Mouse (Mus musculus): ENCODE measurements around the gene Cdk5rap3. TPM values are rescaled to one million over a fixed set of nuclear protein-coding genes. Genes with fewer than 3 reads are reported as not detected.

The Cdk5rap3 gene
- polyA plus RNA-seq, 2 experiments from 2014 or later = 82.3 to 119 TPM

DNA sequence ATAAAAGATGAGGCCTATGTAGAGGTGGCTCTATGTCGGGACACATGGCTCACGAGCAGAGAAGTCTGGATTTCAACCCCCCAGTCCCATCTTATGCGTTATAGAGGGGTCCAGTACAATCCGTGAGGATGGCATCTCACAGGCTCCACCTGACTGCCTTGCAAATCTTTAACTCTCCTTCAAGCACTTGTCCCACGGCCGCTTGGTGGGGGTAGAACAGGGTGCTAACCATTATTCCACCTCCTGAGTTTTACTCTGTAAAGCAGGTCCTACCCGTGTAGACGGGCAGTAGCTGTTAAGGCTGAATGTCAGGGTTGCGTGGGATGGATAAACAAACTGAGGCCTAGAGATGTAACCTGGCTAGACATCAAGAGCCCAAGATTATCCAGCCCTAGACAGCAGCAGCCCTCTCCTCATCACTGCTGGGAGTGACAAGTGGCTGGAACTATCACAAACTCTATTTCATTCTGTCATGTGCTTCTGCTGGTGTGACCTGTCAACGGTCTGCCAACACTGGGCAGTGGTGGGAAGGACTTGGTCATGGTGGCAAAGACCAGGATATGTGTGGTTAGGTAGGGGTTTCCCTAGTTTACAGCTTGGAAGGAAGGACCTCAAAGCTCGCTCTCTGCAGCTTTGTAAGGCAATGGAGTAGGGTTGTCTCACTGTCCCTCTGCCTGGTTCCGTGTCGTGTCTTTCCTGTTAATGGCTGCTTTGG lies 17.4 kb upstream of the Cdk5rap3 start:
- ATAC-seq = no peak

DNA sequence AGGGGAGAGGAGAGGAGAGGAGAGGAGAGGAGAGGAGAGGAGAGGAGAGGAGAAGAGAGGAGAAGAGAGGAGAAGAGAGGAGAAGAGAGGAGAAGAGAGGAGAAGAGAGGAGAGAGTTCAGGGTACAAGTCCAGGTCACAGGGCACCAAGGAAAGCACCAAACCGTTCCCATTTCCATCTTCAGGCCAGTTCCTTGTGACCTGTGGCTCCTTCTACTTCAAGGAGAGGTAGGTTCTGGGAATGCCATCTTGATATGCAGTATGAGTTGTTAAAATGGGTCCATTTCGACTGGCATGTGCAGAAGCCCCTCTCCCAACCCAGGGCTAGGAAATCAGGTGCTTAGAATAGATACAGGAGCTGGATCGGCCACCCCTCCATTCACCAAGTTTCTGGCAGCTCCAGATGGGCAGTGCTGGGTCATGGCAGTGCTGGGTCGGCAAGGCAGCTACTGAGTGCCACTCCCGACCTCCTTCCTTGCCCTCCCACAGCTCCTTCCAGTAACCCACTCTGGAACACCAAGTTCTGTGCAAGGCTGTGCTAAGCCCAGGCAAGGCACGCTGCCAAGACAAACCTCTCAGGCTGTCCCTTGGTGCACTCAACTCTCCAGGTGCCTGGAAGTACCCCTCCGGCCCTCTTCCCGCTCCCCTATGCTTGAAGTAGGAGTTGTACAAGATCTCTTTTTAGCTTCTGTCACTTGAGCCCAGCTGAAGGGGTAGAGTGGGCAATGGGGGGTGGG lies 15.2 kb upstream of the Cdk5rap3 start:
- no peak for ATAC-seq

DNA sequence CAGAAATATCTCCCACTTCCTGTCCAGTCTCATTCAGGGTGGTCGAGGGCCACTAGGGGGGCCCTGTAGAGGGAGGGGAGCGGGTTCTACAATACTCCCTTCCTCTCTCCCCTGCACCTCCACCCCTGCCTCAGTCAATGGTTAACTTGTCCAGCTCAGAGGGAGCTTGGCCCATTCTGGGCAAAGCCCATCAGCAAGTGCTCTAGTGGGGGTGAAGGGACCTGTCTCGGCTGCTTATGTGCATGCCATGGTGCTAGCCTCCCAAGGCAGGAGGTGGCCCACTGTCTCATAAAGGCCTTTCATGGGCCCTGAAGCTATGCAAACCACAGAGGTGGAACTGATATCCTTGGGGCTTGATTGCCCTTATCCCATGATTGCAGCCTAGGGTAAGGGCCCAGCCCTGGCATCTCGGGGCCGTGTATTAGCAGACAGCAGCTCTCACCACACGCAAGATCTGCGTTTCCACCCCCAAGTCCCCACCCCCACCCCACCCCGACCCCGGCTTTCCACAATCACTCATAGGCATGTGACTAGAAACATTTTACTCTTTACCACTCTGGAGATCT lies 13.6 kb upstream of the Cdk5rap3 start:
- no peak for ATAC-seq

DNA sequence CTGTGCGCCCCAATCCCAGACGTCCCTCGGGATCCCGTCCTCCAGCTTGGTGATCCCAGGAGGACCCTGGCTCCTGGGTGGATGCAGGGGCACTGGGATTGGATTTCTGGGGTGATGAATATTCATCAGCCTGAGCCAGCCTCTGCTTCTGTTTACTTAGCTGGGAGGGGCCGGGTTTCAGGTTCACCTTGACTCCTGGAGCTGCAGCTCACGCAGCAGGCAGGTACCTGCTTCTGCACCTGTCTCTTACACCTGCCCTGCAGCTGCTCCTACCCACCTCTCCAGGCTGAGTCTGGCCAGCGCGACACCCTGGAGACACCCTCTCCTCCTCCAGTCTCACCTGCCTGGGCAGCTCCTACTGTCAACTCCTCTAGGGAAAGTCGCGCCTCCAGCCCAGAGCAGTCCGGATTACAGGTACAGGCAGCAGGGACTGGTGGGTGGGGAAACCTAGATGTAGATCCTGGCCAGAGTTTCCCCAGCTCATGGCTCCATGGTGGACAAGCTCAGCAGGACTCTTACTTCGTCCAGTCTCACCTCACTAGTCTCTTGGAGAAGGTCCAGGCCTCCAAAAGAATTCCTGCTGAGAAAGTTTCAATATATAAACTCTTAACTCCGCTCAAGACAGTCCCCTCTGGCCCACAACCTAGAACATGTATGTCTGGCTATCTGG lies 12.9 kb upstream of the Cdk5rap3 start:
- no peak for ATAC-seq

DNA sequence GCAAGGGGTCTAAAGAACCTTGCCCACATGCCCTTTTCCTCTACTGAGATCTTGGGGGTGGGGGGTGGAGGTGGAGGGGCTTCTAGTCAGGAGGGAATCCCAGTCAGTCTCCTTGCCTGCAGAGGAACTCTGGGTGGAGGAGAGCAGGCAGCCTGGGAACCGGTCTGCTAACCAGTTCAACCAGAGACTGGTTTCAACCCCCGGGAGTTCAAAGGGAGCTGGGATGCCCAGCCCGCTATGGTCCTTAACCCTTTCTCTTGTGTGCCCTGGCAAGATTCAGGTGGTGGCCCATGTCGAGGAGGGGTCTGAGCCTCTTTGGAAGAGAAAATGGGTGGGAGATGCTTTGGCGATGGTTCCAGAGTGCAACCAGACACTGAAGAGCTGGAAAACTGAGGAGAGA lies 12.4 kb upstream of the Cdk5rap3 start:
- ATAC-seq = no peak

DNA sequence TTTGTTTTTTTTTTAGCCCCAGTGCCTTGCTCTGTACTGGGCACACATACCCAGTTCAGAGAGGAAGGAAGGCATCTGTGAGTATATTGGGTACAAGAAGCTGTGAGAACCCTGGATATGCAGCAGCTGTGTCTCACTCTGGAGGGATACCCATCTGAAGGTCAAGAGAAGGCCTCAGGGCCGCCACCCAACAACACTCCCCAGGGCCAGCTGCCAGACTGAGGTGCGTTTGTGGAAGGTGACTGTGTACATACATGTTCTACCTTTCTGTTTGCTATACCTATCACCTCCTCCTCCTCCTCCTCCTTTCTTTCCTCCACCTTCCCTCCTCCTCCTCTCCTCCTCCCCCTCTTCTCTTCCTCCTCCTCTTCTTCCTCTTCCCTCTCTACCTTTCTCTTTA lies 11.8 kb upstream of the Cdk5rap3 start, which contains the start of gene Prr15l:
Gene Prr15l (plus strand): TSS at position 17 of the 400 bp plus-strand sequence.
- ATAC-seq = no peak

DNA sequence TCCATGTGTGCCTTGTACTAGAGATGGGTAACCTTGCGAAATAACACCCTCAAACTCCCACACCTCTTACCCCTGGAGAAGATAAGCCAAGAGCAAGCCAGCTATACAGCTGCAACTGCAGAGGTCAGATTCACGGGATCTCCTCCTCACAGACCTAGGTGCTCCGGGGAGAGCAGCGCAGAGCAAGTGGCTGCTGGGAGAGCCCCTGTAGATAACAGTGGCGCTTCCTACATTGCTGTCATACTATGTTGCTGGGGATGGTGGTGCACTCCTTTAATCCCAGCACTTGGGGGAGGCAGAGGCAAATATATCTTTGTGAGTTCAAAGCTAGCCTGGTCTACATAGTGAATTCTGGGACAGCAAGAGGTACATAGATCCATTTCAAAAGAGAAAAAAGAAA lies 10.3 kb upstream of the Cdk5rap3 start:
- no peak for ATAC-seq

DNA sequence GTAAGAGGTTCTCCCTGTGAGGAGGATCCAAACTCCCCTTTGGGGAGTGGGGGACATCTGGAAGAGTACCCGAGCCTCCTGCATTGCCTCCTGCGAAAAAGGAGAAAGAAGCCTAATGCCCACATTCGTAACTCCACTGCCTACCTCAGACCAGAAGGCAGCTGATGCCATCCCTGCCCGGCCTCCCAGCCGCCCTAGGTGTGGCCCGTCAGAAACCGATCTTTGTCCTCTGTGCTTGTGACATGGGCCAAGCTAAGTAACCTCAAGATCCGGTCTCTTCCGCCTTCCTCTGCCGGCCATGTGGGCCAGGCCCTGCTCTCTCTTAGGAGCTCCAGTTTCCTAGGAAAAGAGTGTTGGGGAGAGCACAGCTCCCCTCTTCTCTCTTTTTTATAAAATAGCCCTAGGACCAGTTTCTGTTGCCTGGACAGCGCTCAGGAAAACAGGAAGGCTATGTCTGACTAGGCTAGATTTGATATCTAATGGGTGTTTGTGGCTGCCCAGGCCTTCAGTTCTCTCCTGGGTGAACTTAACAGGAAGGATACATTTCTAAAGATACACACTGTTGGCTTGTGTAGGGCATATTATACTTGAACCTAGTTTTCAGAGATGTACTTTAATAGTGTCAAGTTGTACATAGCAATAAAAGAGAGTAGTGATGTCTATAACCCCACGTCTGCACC lies 9.3 kb upstream of the Cdk5rap3 start:
- ATAC-seq = no peak

DNA sequence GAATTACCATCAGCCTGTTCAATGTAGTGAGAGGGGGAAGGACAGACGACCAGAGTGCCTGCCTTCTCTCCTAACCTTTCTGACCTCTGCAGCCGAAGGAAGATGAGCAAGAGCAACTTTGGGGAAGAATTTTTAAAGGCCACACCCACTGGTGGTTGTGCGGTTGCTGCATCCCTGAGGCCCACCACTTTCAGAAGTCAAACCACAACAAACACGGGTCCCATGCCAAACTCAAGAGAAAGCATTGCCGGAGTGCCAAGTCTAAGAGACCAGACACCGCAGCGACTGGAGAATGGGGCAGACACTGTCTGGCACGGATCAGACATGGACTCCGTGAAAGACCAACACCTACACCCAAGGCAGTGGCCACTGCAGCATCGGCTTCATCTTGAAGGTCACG lies 8.6 kb upstream of the Cdk5rap3 start:
- no peak for ATAC-seq

DNA sequence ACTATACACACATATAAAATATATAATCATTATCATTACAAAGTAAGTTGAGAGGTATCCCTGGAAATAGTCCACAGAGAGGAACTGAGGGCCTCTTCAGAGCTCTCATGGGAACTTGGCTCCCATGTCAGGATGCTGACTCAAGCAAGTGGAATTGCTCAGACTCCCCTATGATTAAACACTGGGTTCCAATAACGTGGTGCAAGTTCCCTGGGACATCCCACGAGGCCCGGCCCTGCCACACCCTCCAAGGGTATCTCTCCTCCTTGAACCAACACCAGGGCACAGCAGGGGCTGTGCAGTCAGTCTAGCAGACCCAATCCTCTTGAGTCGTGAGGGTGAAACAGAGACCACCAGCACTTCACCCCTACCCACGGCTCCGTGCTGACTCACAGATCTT lies 2.7 kb upstream of the Cdk5rap3 start:
- no peak for ATAC-seq

DNA sequence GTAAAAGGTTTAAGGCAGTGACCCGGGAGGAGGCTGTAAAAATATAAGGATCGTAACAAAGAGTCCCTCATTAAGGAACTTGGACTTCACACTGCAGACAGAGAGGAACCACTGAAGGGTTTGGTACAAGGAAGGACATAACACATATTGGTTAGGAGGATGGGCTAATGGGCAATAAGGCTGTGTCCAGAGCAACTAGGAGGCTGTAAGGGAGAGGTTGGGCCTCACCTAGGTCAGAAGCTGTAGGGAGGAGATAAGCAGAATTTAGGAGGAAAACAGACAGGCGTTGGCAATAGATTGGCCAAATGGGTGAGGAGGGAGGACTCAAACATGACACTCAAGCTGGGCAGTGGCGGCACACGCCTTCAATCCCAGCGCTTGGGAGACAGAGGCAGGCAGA lies 1.1 kb upstream of the Cdk5rap3 start:
- ATAC-seq = no peak

DNA sequence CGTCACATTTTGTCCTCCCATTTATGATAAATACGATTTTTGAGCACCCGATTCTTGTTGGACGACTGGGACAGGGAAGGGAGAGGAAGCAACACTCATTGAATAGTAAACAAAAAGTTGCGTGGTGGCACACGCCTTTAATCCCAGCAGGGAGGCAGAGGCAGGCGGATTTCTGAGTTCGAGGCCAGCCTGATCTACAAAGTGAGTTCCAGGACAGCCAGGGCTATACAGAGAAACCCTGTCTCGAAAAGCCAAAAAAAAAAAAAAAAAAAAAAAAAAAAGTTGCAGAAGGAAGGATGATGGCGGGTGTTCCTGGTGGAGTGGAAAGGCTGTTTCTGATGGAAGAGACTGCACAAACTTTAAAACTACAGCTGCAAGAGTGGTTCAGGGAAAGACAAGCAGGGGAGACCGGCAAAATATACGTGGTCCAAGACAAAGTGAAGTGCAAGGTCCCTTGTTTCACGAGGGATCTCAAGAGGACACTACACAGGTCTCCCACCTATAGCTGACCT lies 645 bp upstream of the Cdk5rap3 start:
- ATAC-seq = no peak

DNA sequence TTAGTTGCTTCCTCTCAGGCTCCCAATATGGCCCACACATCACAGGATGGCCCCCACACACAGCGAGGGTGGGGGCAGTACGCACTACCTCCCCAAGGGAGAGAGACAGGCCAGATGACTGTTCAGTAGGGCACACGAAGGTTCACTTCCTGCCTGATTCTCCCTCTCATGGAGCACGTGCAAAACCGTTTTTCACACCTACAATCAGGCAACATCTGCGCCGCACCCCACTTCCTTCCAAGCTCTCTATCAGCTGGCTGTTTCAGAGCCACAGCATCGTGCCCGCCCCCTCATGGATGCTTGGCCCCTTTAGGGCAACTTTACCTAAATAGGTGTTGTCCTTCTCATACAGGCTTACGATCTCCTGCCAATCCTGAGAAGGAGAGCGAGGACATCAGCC lies 3.6 kb downstream of the Cdk5rap3 start:
- no peak for ATAC-seq

DNA sequence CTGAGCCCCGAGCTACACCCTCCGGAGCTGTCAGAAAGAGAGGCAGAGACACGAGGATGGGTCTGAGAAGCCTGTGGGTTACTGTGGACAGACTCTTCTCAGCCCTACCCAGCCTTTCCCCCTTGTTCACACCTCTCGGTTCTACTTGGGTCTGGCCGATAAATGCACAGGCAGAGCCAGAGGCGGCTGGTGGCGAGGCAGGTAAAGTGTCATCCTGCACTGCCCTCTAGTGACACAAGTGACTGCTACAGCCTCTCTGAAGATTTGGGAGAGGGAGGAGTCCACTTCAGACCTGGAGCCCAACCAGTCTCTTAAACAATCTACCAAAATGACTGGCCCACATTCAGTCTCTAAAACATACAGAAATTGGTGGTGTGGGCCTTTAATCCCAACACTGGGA lies 6.3 kb downstream of the Cdk5rap3 start:
- peak; percentile 85 for ATAC-seq

DNA sequence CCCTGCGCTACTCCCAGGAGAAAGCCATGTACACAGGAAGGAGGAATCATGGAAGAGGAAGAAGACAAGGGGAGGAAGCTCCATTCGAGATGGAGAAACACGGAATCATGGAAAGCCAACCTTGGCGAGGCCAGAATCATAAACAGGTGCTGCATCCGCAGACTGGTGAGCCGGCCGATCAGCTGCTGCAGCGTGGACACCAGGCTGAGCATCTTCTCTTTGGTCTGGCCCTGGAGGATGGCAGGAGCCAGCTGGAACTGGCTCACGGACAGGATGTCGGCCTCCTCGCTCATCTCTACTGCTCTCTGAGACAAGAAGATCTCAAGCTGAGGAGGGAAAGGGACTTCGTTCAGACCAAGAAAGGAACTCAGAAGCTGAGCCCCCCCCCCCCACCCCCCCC lies 7.7 kb downstream of the Cdk5rap3 start:
- ATAC-seq = no peak

DNA sequence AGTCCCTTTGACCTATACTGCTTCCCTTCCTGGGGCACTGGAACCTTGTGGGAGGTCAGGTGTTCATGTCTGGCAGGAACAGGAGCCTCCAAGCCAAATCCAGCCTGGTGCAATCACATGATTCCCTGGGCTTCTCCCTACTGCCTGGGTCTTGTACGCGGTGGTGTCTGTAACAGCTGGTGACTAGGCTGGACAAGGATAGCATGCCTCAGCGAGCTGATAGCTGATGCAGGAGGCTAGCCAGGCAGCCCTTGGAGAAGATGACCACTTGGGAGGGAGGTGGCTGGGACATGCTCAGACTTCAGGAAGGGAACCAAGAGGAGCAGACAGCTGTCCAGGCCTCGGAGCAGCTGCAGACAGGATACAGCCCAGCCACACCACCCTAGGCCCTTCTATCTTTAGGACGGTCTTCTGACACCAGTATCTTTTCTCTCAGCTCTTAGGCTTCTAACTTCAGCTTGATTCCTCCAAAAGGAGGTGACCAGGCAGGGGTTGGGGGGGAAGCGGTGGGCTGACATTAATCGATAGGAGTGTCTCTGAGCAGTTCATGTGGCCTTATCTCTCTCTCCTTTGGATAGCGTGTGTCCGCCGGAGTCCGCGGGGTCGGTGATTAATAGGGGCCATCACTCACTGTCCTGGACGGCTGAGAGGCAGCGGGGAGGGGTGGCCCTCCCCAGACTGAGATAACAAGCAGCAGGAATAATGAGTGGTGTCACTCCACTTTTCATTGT lies 9.7 kb downstream of the Cdk5rap3 start:
- no peak for ATAC-seq

DNA sequence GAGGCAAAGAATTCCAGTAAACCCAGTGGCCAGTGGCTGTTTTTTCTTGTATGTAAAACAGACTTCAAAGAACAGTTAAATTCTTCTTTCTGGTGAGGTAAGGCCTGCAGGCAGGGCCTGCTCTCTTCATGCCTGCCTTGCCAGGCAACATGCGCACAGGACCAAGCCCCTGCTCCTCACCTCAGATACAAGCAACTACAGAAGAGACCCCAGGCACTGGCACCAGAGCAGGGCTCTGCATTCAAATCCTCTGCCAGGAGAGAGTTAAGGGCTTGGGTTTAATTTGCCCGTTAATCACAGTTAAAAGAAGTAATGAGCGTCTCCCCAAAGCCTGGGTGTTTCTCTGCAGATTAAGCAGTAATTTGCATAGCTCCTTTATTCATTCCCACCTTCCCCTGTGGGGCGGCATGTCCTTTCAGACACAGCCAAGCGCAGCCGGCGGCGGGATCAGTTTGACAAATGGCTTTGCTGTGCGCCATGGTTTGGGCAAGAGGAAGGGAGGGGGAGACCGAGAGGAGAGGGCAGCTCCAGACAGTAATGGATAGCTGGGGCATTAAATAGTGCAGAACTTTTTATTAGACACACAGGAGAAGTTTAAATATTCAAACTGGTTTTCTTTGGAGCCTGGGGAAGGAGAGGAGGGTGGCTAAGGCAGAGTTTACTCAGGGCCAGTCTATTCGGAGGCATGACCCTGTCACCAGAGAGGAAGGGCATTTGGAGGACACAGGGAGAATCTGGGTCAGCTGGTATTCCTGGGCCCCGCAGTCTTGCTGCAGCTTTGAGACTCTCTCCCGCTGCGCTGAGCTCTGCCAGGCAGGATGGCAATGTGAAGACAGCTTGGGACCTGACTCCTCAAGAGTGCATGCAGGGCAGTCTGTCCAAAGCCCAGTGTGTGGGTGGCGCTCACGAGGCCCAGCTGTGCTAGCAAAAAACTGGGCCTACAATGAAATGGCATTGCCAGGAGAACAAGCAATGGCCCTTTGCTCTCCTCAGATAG lies 13.4 kb downstream of the Cdk5rap3 start:
- ATAC-seq = no peak

DNA sequence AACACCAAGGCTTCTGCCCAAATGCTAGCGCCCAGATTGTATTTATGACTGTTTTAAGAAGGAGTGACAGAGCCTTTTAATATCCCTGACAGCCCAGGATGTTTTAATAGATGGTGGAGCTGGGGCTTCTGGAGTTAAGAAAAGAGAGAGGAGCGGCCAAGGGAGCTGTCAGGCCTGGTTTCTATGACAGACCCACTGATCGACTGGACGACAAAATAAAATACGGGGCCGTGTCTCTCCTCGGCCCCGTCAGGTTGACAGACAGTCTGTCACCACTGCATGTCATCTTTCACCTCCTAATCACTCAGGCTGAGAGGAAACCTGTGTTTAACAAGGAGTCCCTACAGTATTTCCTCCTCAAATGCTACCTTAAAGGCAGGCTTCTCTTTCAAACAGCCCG lies 15.0 kb downstream of the Cdk5rap3 start:
- no peak for ATAC-seq

DNA sequence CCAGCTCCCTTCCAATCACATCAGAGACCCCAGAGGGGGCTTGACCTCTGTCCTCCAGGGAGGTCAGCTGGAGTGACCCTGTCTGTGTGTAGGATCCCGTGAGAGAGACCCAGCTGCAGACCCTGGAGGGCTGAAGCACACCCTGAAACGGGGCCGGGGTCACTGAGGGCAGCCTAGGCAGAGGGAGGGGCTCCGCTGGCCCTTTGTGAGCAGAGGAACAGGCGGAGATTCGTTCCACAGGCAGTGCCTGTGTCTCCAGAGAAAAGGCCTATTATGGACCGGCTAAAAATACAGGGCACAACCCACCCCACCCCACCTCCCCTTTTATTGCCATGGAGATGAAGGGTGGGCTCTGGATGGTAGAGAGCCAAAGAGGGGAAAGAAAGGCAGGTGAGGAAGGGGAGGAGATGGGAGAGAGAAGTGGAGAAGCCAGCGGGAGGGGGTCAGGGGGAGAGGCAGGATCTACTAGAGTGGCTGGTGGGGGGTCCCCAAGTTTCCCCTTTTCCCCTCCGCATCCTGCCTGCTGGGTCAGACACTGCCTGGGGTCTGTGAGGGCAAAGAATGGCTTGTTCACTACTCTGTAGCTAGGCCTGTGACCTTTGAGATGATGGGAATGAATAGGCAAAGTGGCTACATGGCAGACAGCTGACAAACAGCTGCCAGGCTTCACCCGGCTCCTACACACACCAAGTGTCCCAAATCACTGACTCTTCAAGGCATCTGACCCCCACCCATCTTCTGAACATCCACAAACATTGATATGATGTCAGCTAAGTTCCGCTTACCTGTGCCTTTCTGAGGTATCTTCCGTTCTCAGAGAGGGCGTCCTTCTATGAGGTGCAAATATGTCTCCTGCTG lies 16.6 kb downstream of the Cdk5rap3 start:
- no peak for ATAC-seq

DNA sequence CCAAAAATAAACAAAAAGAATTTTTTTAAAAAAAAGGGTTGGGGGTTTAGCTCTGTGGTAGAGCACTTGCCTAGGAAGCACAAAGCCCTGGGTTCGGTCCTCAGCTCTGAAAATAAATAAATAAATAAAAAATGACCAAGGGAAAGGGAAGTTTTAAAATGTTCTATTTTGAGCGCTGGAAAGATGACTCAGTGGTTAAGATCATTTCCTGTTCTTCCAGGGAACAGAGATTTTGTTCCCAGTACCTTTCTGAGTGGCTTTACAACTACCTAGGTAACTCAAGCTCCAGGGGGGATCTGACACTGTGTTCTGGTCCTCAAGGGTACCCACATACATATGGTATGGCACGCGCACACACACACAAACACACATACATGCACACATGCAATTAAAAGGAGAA lies 20.4 kb downstream of the Cdk5rap3 start:
- no peak for ATAC-seq
